ENCODE assay signal across 14 mouse cellular contexts in genomic region chr7:66115821-66116343, GRCm38 (mm10). TPM values are rescaled to one million over a fixed set of nuclear protein-coding genes. Genes with fewer than 3 reads are reported as not detected.
DNase-seq lines count a peak whose midpoint lies in the region; ATAC-seq and TF ChIP-seq lines count a peak whose summit lies in the region.
"Had no signal": no experiment of that assay in that cellular context is flagged by ENCODE, and none has a peak within 500 bp of the region (broad histone marks: within the 10 kb centered on the region; RNA-seq: fewer than 3 reads in every experiment).

No protein-coding gene starts in this region.

- peaks cover 83% of the 10 kb centered on the region for H3K4me1 ChIP-seq in liver, embryonic 11.5 days (replicated peaks; ENCODE audit: control insufficient read depth, insufficient read depth, low read length)
- peaks cover 92% of the 10 kb centered on the region for H3K4me1 ChIP-seq in liver, embryonic 15.5 days (replicated peaks)
- 0 out of 2 replicates have a peak, but pooled peaks cover 4% of the 10 kb centered on the region for H3K4me1 ChIP-seq in stomach, postnatal 0 days (replicated peaks; ENCODE audit: control insufficient read depth, insufficient read depth)

- 0 out of 2 replicates have a peak overlapping the region, but pooled peaks have one; percentile 12 for H3K4me3 ChIP-seq in liver, embryonic 11.5 days (ENCODE audit: low read depth, low read length)
- peak overlapping the region; percentile 24; the same call in 1 of the 2 replicates for H3K4me3 ChIP-seq in liver, embryonic 15.5 days (replicated peaks)
- no peak overlapping the region for H3K4me3 ChIP-seq in stomach, postnatal 0 days (ENCODE audit: low read depth, low read length)
- H3K4me3 ChIP-seq: limb, embryonic 12.5 days; stomach, embryonic 15.5 days had no signal

- H3K4me2 ChIP-seq in liver, embryonic 11.5 days = peak overlapping the region; percentile 58
- peak overlapping the region; percentile 57 for H3K4me2 ChIP-seq in liver, embryonic 15.5 days
- H3K4me2 ChIP-seq in stomach, postnatal 0 days (replicated peaks; ENCODE audit: low read depth) = no peak overlapping the region
- H3K4me2 ChIP-seq: hindbrain, embryonic 14.5 days; limb, embryonic 12.5 days; midbrain, embryonic 11.5 days; stomach, embryonic 15.5 days had no signal

- TF ChIP-seq CTCF in stomach, postnatal 0 days (IDR thresholded peaks at IDR 0.05; ENCODE audit: low read depth) = no peak

- no peaks in the 10 kb centered on the region for H3K27me3 ChIP-seq in liver, embryonic 11.5 days (replicated peaks; ENCODE audit: control insufficient read depth, insufficient read depth, low read length)
- no peaks in the 10 kb centered on the region for H3K27me3 ChIP-seq in liver, embryonic 15.5 days
- H3K27me3 ChIP-seq in stomach, postnatal 0 days (ENCODE audit: control insufficient read depth, insufficient read depth, low read length) = no peaks in the 10 kb centered on the region
- H3K27me3 ChIP-seq: limb, embryonic 12.5 days; stomach, embryonic 15.5 days had no signal

- no peak for ATAC-seq in liver, embryonic 11.5 days (replicated peaks; ENCODE audit: low FRiP score)
- peak; percentile 89 for ATAC-seq in CD4-positive, CD25-positive, alpha-beta regulatory T cell, adult 4 months
- ATAC-seq in liver, embryonic 15.5 days (ENCODE audit: insufficient read depth) = no peak
- no peak for ATAC-seq in stomach, postnatal 0 days (ENCODE audit: low FRiP score, low TSS enrichment)

- no peak for TF ChIP-seq EP300 in stomach, postnatal 0 days (optimal IDR thresholded peaks at IDR 0.05)

- no peak for DNase-seq in liver, embryonic 11.5 days (ENCODE audit: low spot score)
- DNase-seq in liver = no peak
- DNase-seq in CD4-positive helper T cell, adult 2 months (ENCODE audit: low read depth, low spot score) = peak; percentile 66
- no peak for DNase-seq in stomach, postnatal 0 days (ENCODE audit: low spot score)
- no peak for DNase-seq in ovary, postnatal 10 days (ENCODE audit: low spot score)
- DNase-seq: cerebellum, adult 9-11 months; kidney, adult 9 months; right cerebral cortex, postnatal 25 days had no signal

- H3K9ac ChIP-seq in liver, embryonic 11.5 days (ENCODE audit: low read depth, low read length) = peak overlapping the region; percentile 40
- peak overlapping the region; percentile 14; the same call in 1 of the 2 replicates for H3K9ac ChIP-seq in liver, embryonic 15.5 days
- H3K9ac ChIP-seq in stomach, postnatal 0 days (ENCODE audit: low read length) = no peak overlapping the region
- H3K9ac ChIP-seq: hindbrain, embryonic 14.5 days; limb, embryonic 12.5 days; stomach, embryonic 15.5 days had no signal

- H3K36me3 ChIP-seq in liver, embryonic 11.5 days (ENCODE audit: control insufficient read depth, insufficient read depth, low read length) = peaks cover 3% of the 10 kb centered on the region; the same call in 1 of the 2 replicates
- no peaks in the 10 kb centered on the region for H3K36me3 ChIP-seq in liver, embryonic 15.5 days (replicated peaks)
- no peaks in the 10 kb centered on the region for H3K36me3 ChIP-seq in stomach, postnatal 0 days (ENCODE audit: control insufficient read depth, insufficient read depth, low read length)
- H3K36me3 ChIP-seq: stomach, embryonic 15.5 days had no signal

- no peak overlapping the region for H3K27ac ChIP-seq in liver, embryonic 11.5 days (ENCODE audit: low read depth, low read length)
- peak overlapping the region; percentile 49; the same call in 1 of the 2 replicates for H3K27ac ChIP-seq in liver, embryonic 15.5 days (replicated peaks)
- H3K27ac ChIP-seq in stomach, postnatal 0 days (replicated peaks) = no peak overlapping the region
- H3K27ac ChIP-seq: hindbrain, embryonic 14.5 days; limb, embryonic 12.5 days; stomach, embryonic 15.5 days had no signal

- H3K9me3 ChIP-seq in liver, embryonic 11.5 days (ENCODE audit: control insufficient read depth, low read length) = no peaks in the 10 kb centered on the region
- H3K9me3 ChIP-seq in liver, embryonic 15.5 days (replicated peaks) = no peaks in the 10 kb centered on the region
- no peaks in the 10 kb centered on the region for H3K9me3 ChIP-seq in stomach, postnatal 0 days (ENCODE audit: control insufficient read depth, low read length)
- H3K9me3 ChIP-seq: limb, embryonic 12.5 days; stomach, embryonic 15.5 days had no signal

- 60% methylated on average over 11 of the region's 11 CpGs for WGBS in liver, embryonic 11.5 days
- WGBS in liver, embryonic 15.5 days (ENCODE audit: insufficient replicate concordance) = 44% methylated on average over 11 of the region's 11 CpGs
- WGBS in stomach, postnatal 0 days = 72% methylated on average over 11 of the region's 11 CpGs

RNA-seq across cellular contexts. Expression of gene Chsy1, which starts 6.6 kb away (rescaled TPM):
- 22.4 and 23.1 TPM in 2 replicates for polyA plus RNA-seq in liver, embryonic 11.5 days (2014; fragmentation: Nextera tagmentation; extraction: Ambion mirVana)
- 10 to 100 TPM in 1 of 2 experiments, 1 to 10 TPM in 1; 7.4 to 10.6 TPM for polyA plus RNA-seq in CD4-positive, CD25-positive, alpha-beta regulatory T cell, adult 4 months (2017; shearing (Covaris generic))
- 6.2 and 6.3 TPM in 2 replicates for polyA plus RNA-seq in liver, embryonic 15.5 days (2015; fragmentation: Nextera tagmentation; extraction: Ambion mirVana)
- polyA plus RNA-seq in stomach, postnatal 0 days (2015; fragmentation: Nextera tagmentation; extraction: Ambion mirVana) = 5.8 and 6.1 TPM in 2 replicates

RNA-seq across cellular contexts. Expression of gene Selenos, which starts 36.4 kb away (rescaled TPM):
- polyA plus RNA-seq in liver, embryonic 11.5 days (2014; fragmentation: Nextera tagmentation; extraction: Ambion mirVana) = 103 and 110 TPM in 2 replicates
- 100 to 1,000 TPM; 176 to 177 TPM for polyA plus RNA-seq in CD4-positive, CD25-positive, alpha-beta regulatory T cell, adult 4 months (2017; shearing (Covaris generic))
- polyA plus RNA-seq in liver, embryonic 15.5 days (2015; fragmentation: Nextera tagmentation; extraction: Ambion mirVana) = 63.2 and 65.4 TPM in 2 replicates
- polyA plus RNA-seq in stomach, postnatal 0 days (2015; fragmentation: Nextera tagmentation; extraction: Ambion mirVana) = 143 TPM in 2 replicates

RNA-seq across cellular contexts. Expression of gene Snrpa1, which starts 57.1 kb away (rescaled TPM):
- 237 and 251 TPM in 2 replicates for polyA plus RNA-seq in liver, embryonic 11.5 days (2014; fragmentation: Nextera tagmentation; extraction: Ambion mirVana)
- polyA plus RNA-seq in CD4-positive, CD25-positive, alpha-beta regulatory T cell, adult 4 months (2017; shearing (Covaris generic)) = 100 to 1,000 TPM; 120 to 121 TPM
- 75.1 and 77.3 TPM in 2 replicates for polyA plus RNA-seq in liver, embryonic 15.5 days (2015; fragmentation: Nextera tagmentation; extraction: Ambion mirVana)
- polyA plus RNA-seq in stomach, postnatal 0 days (2015; fragmentation: Nextera tagmentation; extraction: Ambion mirVana) = 65.0 and 69.6 TPM in 2 replicates
